Mouse (Mus musculus) olfactory bulb, adult 2 months (tissue): ENCODE measurements around the gene Lats2.

Experiments
- CTCF ChIP-seq: fragments of 200-500 bp; IDR thresholded peaks from 2 replicates; pipeline ENCODE4 v1.5.1; 2012; ENCODE audit warnings: low read depth, mild to moderate bottlenecking, low read length, moderate library complexity; ENCODE audit not compliant: insufficient read depth
- POLR2A ChIP-seq: fragments of 200-500 bp; IDR thresholded peaks from 2 replicates; pipeline ENCODE4 v1.6.1; 2012; ENCODE audit warnings: mild to moderate bottlenecking, low read depth, low read length, moderate library complexity; ENCODE audit not compliant: insufficient read depth

DNA sequence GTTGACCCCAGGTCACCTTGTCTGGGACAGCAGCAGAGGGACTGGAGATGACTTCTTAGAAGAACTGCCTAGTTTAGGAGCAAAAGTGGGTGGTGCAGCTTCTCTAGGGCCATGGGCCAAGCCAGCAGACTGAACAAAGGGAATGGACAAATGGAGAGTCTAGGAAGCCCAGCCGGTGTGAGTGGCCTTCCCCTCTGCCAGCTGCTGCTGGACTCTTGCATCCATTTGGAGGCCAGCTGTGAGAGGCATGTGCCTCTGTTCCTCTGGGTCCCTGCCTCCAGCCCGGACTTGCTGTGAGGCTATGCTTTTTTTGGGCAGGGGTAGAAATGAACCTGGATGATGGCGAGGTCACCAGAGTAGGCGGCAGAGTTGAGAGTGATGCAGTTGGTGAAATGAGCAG lies at the start of gene Lats2:
- TF ChIP-seq CTCF (no peak), POLR2A (no peak)
